Mouse (Mus musculus) granulocyte monocyte progenitor cell, adult 5-6 weeks (primary cell): Measurements from ENCODE around the gene Dhps. TPM values are rescaled to one million over a fixed set of nuclear protein-coding genes. Genes with fewer than 3 reads are reported as not detected.
"Not testable (repeated sequence)": the region's sequence is repeated elsewhere in the genome, so short reads cannot be mapped to it uniquely, and the experiment has no call there.

ENCODE experiments used
- ATAC-seq: replicated peaks from 2 replicates; pipeline ENCODE4 v1.8.0; 2016; ENCODE audit warnings: mild to moderate bottlenecking, moderate TSS enrichment, inconsistent platforms; ENCODE audit not compliant: poor library complexity, severe bottlenecking
- total RNA-seq, 2 experiments: library from RNA; stranded (forward) in 1 of 2; stranded (reverse) in 1 of 2; fragments of 200-712, 200-1000 nt in 1 of 2; fragments of >200 nt in 1 of 2; fragmentation: Nextera tagmentation in 1 of 2; gene quantifications; 2 replicates each; pipeline ENCODE4 v1.2.3; 2014 to 2017

The Dhps gene
- total RNA-seq, 2 experiments from 2014 or later: 19.6 to 42.0 TPM

- ATAC-seq: no peak
These were observed 19.3 kb downstream of the Dhps start for GRCm38 (mm10) chr8:85090856-85091255.

- ATAC-seq: no peak
These were observed 20.1 kb downstream of the Dhps start for GRCm38 (mm10) chr8:85091526-85092090.

GRCm38 (mm10) chr8:85095051-85095450, 23.5 kb downstream of the Dhps start:
- no peak for ATAC-seq

- no peak for ATAC-seq
These were observed 24.0 kb downstream of the Dhps start for GRCm38 (mm10) chr8:85095566-85095965.

- ATAC-seq: no peak
These were observed 24.6 kb downstream of the Dhps start for GRCm38 (mm10) chr8:85096196-85096595.

- no peak for ATAC-seq
These were observed 25.3 kb downstream of the Dhps start for GRCm38 (mm10) chr8:85096850-85097249.

GRCm38 (mm10) chr8:85100076-85100665, 28.6 kb downstream of the Dhps start:
- ATAC-seq: no peak

- no peak for ATAC-seq
These were observed 41.7 kb downstream of the Dhps start for GRCm38 (mm10) chr8:85113241-85113640.

GRCm38 (mm10) chr8:85115501-85115900, 43.9 kb downstream of the Dhps start:
- ATAC-seq: no peak

- no peak for ATAC-seq
These were observed 45.4 kb downstream of the Dhps start for GRCm38 (mm10) chr8:85116984-85117383.

GRCm38 (mm10) chr8:85119052-85119981, 47.8 kb downstream of the Dhps start:
- peak; percentile 27 for ATAC-seq

- ATAC-seq: not testable (repeated sequence)
These were observed 48.7 kb downstream of the Dhps start for GRCm38 (mm10) chr8:85120251-85120650.

- ATAC-seq: no peak
These were observed 51.4 kb downstream of the Dhps start, which contains the start of gene Zfp791 for GRCm38 (mm10) chr8:85122995-85123394. Gene Zfp791 (minus strand): TSS chr8:85123095.

- no peak for ATAC-seq
These were observed 52.1 kb downstream of the Dhps start for GRCm38 (mm10) chr8:85123691-85124090.

Other genes with a start within 250 kb of the Dhps start
- 4.1 and 4.7 TPM in 2 replicates for gene Dand5, start 248.9 kb upstream of the Dhps start, total RNA-seq (2014; fragmentation: Nextera tagmentation)
- gene Dand5, start 248.9 kb upstream of the Dhps start, total RNA-seq (2017): 3.6 and 3.7 TPM in 2 replicates
- 17.0 and 19.2 TPM in 2 replicates for gene Gadd45gip1, start 240.2 kb upstream of the Dhps start, total RNA-seq (2014; fragmentation: Nextera tagmentation)
- gene Gadd45gip1, start 240.2 kb upstream of the Dhps start, total RNA-seq (2017): 46.2 and 52.4 TPM in 2 replicates
- 41.8 TPM in 2 replicates for gene Rad23a, start 231.1 kb upstream of the Dhps start, total RNA-seq (2014; fragmentation: Nextera tagmentation)
- gene Rad23a, start 231.1 kb upstream of the Dhps start, total RNA-seq (2017): 20.1 and 21.4 TPM in 2 replicates
- gene Calr, start 224.8 kb upstream of the Dhps start, total RNA-seq (2014; fragmentation: Nextera tagmentation): 1,333 and 1,645 TPM in 2 replicates
- gene Calr, start 224.8 kb upstream of the Dhps start, total RNA-seq (2017): 4,572 and 4,672 TPM in 2 replicates
- 90.9 TPM in 2 replicates for gene Farsa, start 214.8 kb upstream of the Dhps start, total RNA-seq (2014; fragmentation: Nextera tagmentation)
- gene Farsa, start 214.8 kb upstream of the Dhps start, total RNA-seq (2017): 187 and 190 TPM in 2 replicates
- gene Syce2, start 199.6 kb upstream of the Dhps start, total RNA-seq (2014; fragmentation: Nextera tagmentation): 172 and 176 TPM in 2 replicates
- gene Syce2, start 199.6 kb upstream of the Dhps start, total RNA-seq (2017): 126 and 155 TPM in 2 replicates
- gene Gcdh, start 177.8 kb upstream of the Dhps start, total RNA-seq (2014; fragmentation: Nextera tagmentation): 23.2 and 25.8 TPM in 2 replicates
- 20.1 and 30.3 TPM in 2 replicates for gene Gcdh, start 177.8 kb upstream of the Dhps start, total RNA-seq (2017)
- 0.52 and 1.0 TPM in 2 replicates for gene Klf1, start 169.8 kb upstream of the Dhps start, total RNA-seq (2014; fragmentation: Nextera tagmentation)
- gene Klf1, start 169.8 kb upstream of the Dhps start, total RNA-seq (2017): 0.43 and 0.72 TPM in 2 replicates
- 35.6 and 55.5 TPM in 2 replicates for gene Dnase2a, start 163.2 kb upstream of the Dhps start, total RNA-seq (2014; fragmentation: Nextera tagmentation)
- gene Dnase2a, start 163.2 kb upstream of the Dhps start, total RNA-seq (2017): 59.6 and 117 TPM in 2 replicates
- not detected in 2 replicates for gene Mast1, start 134.4 kb upstream of the Dhps start, total RNA-seq (2014; fragmentation: Nextera tagmentation)
- gene Mast1, start 134.4 kb upstream of the Dhps start, total RNA-seq (2017): not detected in 2 replicates
- gene Rtbdn, start 124.8 kb upstream of the Dhps start, total RNA-seq (2014; fragmentation: Nextera tagmentation): not detected in 2 replicates
- not detected in 2 replicates for gene Rtbdn, start 124.8 kb upstream of the Dhps start, total RNA-seq (2017)
- gene Gm49661, start 102.3 kb upstream of the Dhps start, total RNA-seq (2014; fragmentation: Nextera tagmentation): not detected in 2 replicates
- gene Gm49661, start 102.3 kb upstream of the Dhps start, total RNA-seq (2017): not detected in 2 replicates
- gene Prdx2, start 102.2 kb upstream of the Dhps start, total RNA-seq (2014; fragmentation: Nextera tagmentation): 210 and 303 TPM in 2 replicates
- gene Prdx2, start 102.2 kb upstream of the Dhps start, total RNA-seq (2017): 360 and 421 TPM in 2 replicates
- 116 and 172 TPM in 2 replicates for gene Rnaseh2a, start 102.0 kb upstream of the Dhps start, total RNA-seq (2014; fragmentation: Nextera tagmentation)
- gene Rnaseh2a, start 102.0 kb upstream of the Dhps start, total RNA-seq (2017): 91.3 and 148 TPM in 2 replicates
- 3.3 and 14.2 TPM in 2 replicates for gene Junb, start 93.0 kb upstream of the Dhps start, total RNA-seq (2014; fragmentation: Nextera tagmentation)
- gene Junb, start 93.0 kb upstream of the Dhps start, total RNA-seq (2017): 39.6 and 46.0 TPM in 2 replicates
- 5.2 and 6.1 TPM in 2 replicates for gene Hook2, start 81.2 kb upstream of the Dhps start, total RNA-seq (2014; fragmentation: Nextera tagmentation)
- 5.7 and 8.2 TPM in 2 replicates for gene Hook2, start 81.2 kb upstream of the Dhps start, total RNA-seq (2017)
- gene Best2, start 57.2 kb upstream of the Dhps start, total RNA-seq (2014; fragmentation: Nextera tagmentation): not detected in 2 replicates
- not detected in 2 replicates for gene Best2, start 57.2 kb upstream of the Dhps start, total RNA-seq (2017)
- gene Asna1, start 46.5 kb upstream of the Dhps start, total RNA-seq (2014; fragmentation: Nextera tagmentation): 73.1 and 73.3 TPM in 2 replicates
- 74.5 and 91.2 TPM in 2 replicates for gene Asna1, start 46.5 kb upstream of the Dhps start, total RNA-seq (2017)
- 112 and 128 TPM in 2 replicates for gene Trir, start 44.9 kb upstream of the Dhps start, total RNA-seq (2014; fragmentation: Nextera tagmentation)
- gene Trir, start 44.9 kb upstream of the Dhps start, total RNA-seq (2017): 245 and 280 TPM in 2 replicates
- gene Tnpo2, start 34.8 kb upstream of the Dhps start, total RNA-seq (2014; fragmentation: Nextera tagmentation): 19.6 and 25.0 TPM in 2 replicates
- gene Tnpo2, start 34.8 kb upstream of the Dhps start, total RNA-seq (2017): 21.5 and 26.8 TPM in 2 replicates
- 11.6 and 13.5 TPM in 2 replicates for gene Fbxw9, start 11.7 kb upstream of the Dhps start, total RNA-seq (2014; fragmentation: Nextera tagmentation)
- 4.1 and 5.9 TPM in 2 replicates for gene Fbxw9, start 11.7 kb upstream of the Dhps start, total RNA-seq (2017)
- not detected in 2 replicates for gene Gm5741, start 3.8 kb upstream of the Dhps start, total RNA-seq (2014; fragmentation: Nextera tagmentation)
- gene Gm5741, start 3.8 kb upstream of the Dhps start, total RNA-seq (2017): not detected in 2 replicates
- 189 and 191 TPM in 2 replicates for gene Wdr83os, start 9.0 kb downstream of the Dhps start, total RNA-seq (2014; fragmentation: Nextera tagmentation)
- 36.6 and 47.4 TPM in 2 replicates for gene Wdr83os, start 9.0 kb downstream of the Dhps start, total RNA-seq (2017)
- 56.2 and 81.8 TPM in 2 replicates for gene Wdr83, start 9.5 kb downstream of the Dhps start, total RNA-seq (2014; fragmentation: Nextera tagmentation)
- 23.3 and 32.8 TPM in 2 replicates for gene Wdr83, start 9.5 kb downstream of the Dhps start, total RNA-seq (2017)
- gene Man2b1, start 11.5 kb downstream of the Dhps start, total RNA-seq (2014; fragmentation: Nextera tagmentation): 91.4 and 110 TPM in 2 replicates
- gene Man2b1, start 11.5 kb downstream of the Dhps start, total RNA-seq (2017): 52.9 and 83.5 TPM in 2 replicates
- gene Zfp791, start 51.3 kb downstream of the Dhps start, total RNA-seq (2014; fragmentation: Nextera tagmentation): not detected in 2 replicates
- not detected in 2 replicates for gene Zfp791, start 51.3 kb downstream of the Dhps start, total RNA-seq (2017)
- not detected in 2 replicates for gene Cks1brt, start 80.2 kb downstream of the Dhps start, total RNA-seq (2014; fragmentation: Nextera tagmentation)
- gene Cks1brt, start 80.2 kb downstream of the Dhps start, total RNA-seq (2017): not detected in 2 replicates
- not detected in 2 replicates for gene Olfr371, start 154.2 kb downstream of the Dhps start, total RNA-seq (2014; fragmentation: Nextera tagmentation)
- not detected in 2 replicates for gene Olfr371, start 154.2 kb downstream of the Dhps start, total RNA-seq (2017)
- 96.0 and 116 TPM in 2 replicates for gene Orc6, start 227.9 kb downstream of the Dhps start, total RNA-seq (2014; fragmentation: Nextera tagmentation)
- gene Orc6, start 227.9 kb downstream of the Dhps start, total RNA-seq (2017): 99.3 and 103 TPM in 2 replicates
- gene Vps35, start 228.0 kb downstream of the Dhps start, total RNA-seq (2014; fragmentation: Nextera tagmentation): 72.7 and 83.0 TPM in 2 replicates
- 108 and 149 TPM in 2 replicates for gene Vps35, start 228.0 kb downstream of the Dhps start, total RNA-seq (2017)